Mouse (Mus musculus) kidney, embryonic 15.5 days (tissue): ENCODE measurements at regions not wholly inside any gene's neighbourhood (a gene's known extent, or its start where the extent isn't known, plus 50 kb on each side); places are given as distances from the start of the nearest gene placed in this dataset.

ENCODE experiments used
- ATAC-seq: fragments of 200-750 bp; cut with Nextera tagmentation; replicated peaks from 2 replicates; pipeline ENCODE4 v1.8.0; 2017; ENCODE audit warnings: moderate TSS enrichment; ENCODE audit not compliant: low FRiP score
- H3K27ac ChIP-seq: fragments of 300-500 bp; sonication (generic); 2 replicates; pipeline ENCODE4 v1.5.1; 2015; ENCODE audit warnings: mild to moderate bottlenecking, inconsistent platforms
- H3K27me3 ChIP-seq: fragments of 300-500 bp; sonication (generic); 2 replicates; pipeline ENCODE4 v1.6.1; 2015; ENCODE audit warnings: inconsistent platforms
- H3K36me3 ChIP-seq: fragments of 300-500 bp; sonication (generic); 2 replicates; pipeline ENCODE4 v1.6.1; 2015; ENCODE audit warnings: inconsistent platforms
- H3K4me1 ChIP-seq: fragments of 300-500 bp; sonication (generic); 2 replicates; pipeline ENCODE4 v1.6.1; 2015; ENCODE audit warnings: inconsistent platforms
- H3K4me2 ChIP-seq: fragments of 300-500 bp; sonication (generic); 2 replicates; pipeline ENCODE4 v1.6.1; 2015; ENCODE audit warnings: moderate library complexity, mild to moderate bottlenecking, inconsistent platforms
- H3K4me3 ChIP-seq: fragments of 300-500 bp; sonication (generic); replicated peaks from 2 replicates; pipeline ENCODE4 v1.5.1; 2015; ENCODE audit warnings: mild to moderate bottlenecking, inconsistent platforms
- H3K9ac ChIP-seq: fragments of 300-500 bp; sonication (generic); 2 replicates; pipeline ENCODE4 v1.6.1; 2015; ENCODE audit warnings: mild to moderate bottlenecking, inconsistent platforms
- H3K9me3 ChIP-seq: fragments of 300-500 bp; sonication (generic); replicated peaks from 2 replicates; pipeline ENCODE4 v1.6.1; 2016; ENCODE audit warnings: inconsistent platforms
- WGBS: fragments of 180-500 bp; shearing (Covaris S2); methylation state at CpG from one replicate; pipeline ENCODE4 v1.1.7; 2015; ENCODE audit warnings: mixed read lengths; 5-methylcytosine and 5-hydroxymethylcytosine counted together

- Histone ChIP-seq H3K36me3 (no peaks in the 10 kb centered on the region), H3K27ac (no peak overlapping the region), H3K27me3 (no peaks in the 10 kb centered on the region), H3K9me3 (no peaks in the 10 kb centered on the region), H3K4me2 (no peak overlapping the region), H3K9ac (no peak overlapping the region), H3K4me3 (no peak overlapping the region), H3K4me1 (0 out of 2 replicates have a peak, but pooled peaks cover 9% of the 10 kb centered on the region)
- WGBS, result 49% methylated on average over 2 of the region's 2 CpGs
- ATAC-seq, result no peak
Observed at GRCm38 (mm10) chr4:47598216-47598615, 123.8 kb downstream of the Sec61b start.

- H3K4me1 ChIP-seq, result peaks cover 19% of the 10 kb centered on the region
- H3K4me2 ChIP-seq, result no peak overlapping the region
- ATAC-seq, result no peak
- no peak overlapping the region for H3K4me3 ChIP-seq
- no peak overlapping the region for H3K27ac ChIP-seq
- no peaks in the 10 kb centered on the region for H3K27me3 ChIP-seq
- H3K9ac ChIP-seq, result no peak overlapping the region
- H3K36me3 ChIP-seq, result no peaks in the 10 kb centered on the region
- WGBS, result 75% methylated on average over 10 of the region's 10 CpGs
- H3K9me3 ChIP-seq, result no peaks in the 10 kb centered on the region
Observed at GRCm38 (mm10) chr4:47601301-47602070, 127.0 kb downstream of the Sec61b start.

- no peaks in the 10 kb centered on the region for H3K36me3 ChIP-seq
- no peaks in the 10 kb centered on the region for H3K9me3 ChIP-seq
- H3K9ac ChIP-seq, result no peak overlapping the region
- peak overlapping the region; percentile 27 for H3K4me3 ChIP-seq
- H3K4me1 ChIP-seq, result peaks cover 19% of the 10 kb centered on the region
- peak overlapping the region; percentile 60 for H3K4me2 ChIP-seq
- WGBS, result 53% methylated on average over 6 of the region's 6 CpGs
- 0 out of 2 replicates have a peak overlapping the region, but pooled peaks have one; percentile 30 for H3K27ac ChIP-seq
- 0 out of 2 replicates have a peak, but pooled peaks have one; percentile 38 for ATAC-seq
- H3K27me3 ChIP-seq, result no peaks in the 10 kb centered on the region
Observed at GRCm38 (mm10) chr4:47603378-47603777, 128.9 kb downstream of the Sec61b start.

- peak overlapping the region; percentile 60 for H3K4me2 ChIP-seq
- no peaks in the 10 kb centered on the region for H3K36me3 ChIP-seq
- 21% methylated on average over 14 of the region's 14 CpGs for WGBS
- peak overlapping the region; percentile 27 for H3K4me3 ChIP-seq
- ATAC-seq, result peak; percentile 88
- H3K9me3 ChIP-seq, result no peaks in the 10 kb centered on the region
- H3K9ac ChIP-seq, result no peak overlapping the region; the same call in 1 of the 2 replicates
- no peaks in the 10 kb centered on the region for H3K27me3 ChIP-seq
- H3K4me1 ChIP-seq, result peaks cover 22% of the 10 kb centered on the region
- H3K27ac ChIP-seq, result peak overlapping the region; percentile 30; the same call in 1 of the 2 replicates
Observed at GRCm38 (mm10) chr4:47603847-47604397, 129.5 kb downstream of the Sec61b start.

- Histone ChIP-seq H3K4me2 (no peak overlapping the region), H3K4me1 (peaks cover 23% of the 10 kb centered on the region), H3K9me3 (no peaks in the 10 kb centered on the region), H3K27me3 (no peaks in the 10 kb centered on the region), H3K36me3 (no peaks in the 10 kb centered on the region), H3K4me3 (no peak overlapping the region), H3K27ac (no peak overlapping the region), H3K9ac (no peak overlapping the region)
- no peak for ATAC-seq
- WGBS, result 85% methylated on average over 4 of the region's 4 CpGs
Observed at GRCm38 (mm10) chr4:47605676-47606075, 131.2 kb downstream of the Sec61b start.

- H3K36me3 ChIP-seq, result no peaks in the 10 kb centered on the region
Observed at GRCm38 (mm10) chr4:47608673-47609072, 134.2 kb downstream of the Sec61b start.

GRCm38 (mm10) chr4:47610913-47611312, 136.5 kb downstream of the Sec61b start:
- no peaks in the 10 kb centered on the region for H3K36me3 ChIP-seq
- H3K4me3 ChIP-seq, result no peak overlapping the region
- no peak overlapping the region for H3K27ac ChIP-seq
- no peak for ATAC-seq
- no peaks in the 10 kb centered on the region for H3K9me3 ChIP-seq
- H3K9ac ChIP-seq, result no peak overlapping the region
- H3K27me3 ChIP-seq, result no peaks in the 10 kb centered on the region
- no peak overlapping the region for H3K4me2 ChIP-seq
- peaks cover 7% of the 10 kb centered on the region; the same call in 1 of the 2 replicates for H3K4me1 ChIP-seq
- 48% methylated on average over 5 of the region's 5 CpGs for WGBS

More at GRCm38 (mm10) chr4:47608673-47609072, 134.2 kb downstream of the Sec61b start:
- 51% methylated on average over 5 of the region's 5 CpGs for WGBS
- no peak overlapping the region for H3K4me2 ChIP-seq
- no peaks in the 10 kb centered on the region for H3K27me3 ChIP-seq
- H3K4me3 ChIP-seq, result no peak overlapping the region
- H3K27ac ChIP-seq, result no peak overlapping the region
- ATAC-seq, result 0 out of 2 replicates have a peak, but pooled peaks have one; percentile 40
- no peak overlapping the region for H3K9ac ChIP-seq
- H3K9me3 ChIP-seq, result no peaks in the 10 kb centered on the region
- peaks cover 15% of the 10 kb centered on the region; the same call in 1 of the 2 replicates for H3K4me1 ChIP-seq

GRCm38 (mm10) chr4:47616525-47616924, 142.1 kb downstream of the Sec61b start:
- 50% methylated on average over 3 of the region's 3 CpGs for WGBS
- Histone ChIP-seq H3K36me3 (no peaks in the 10 kb centered on the region), H3K27me3 (no peaks in the 10 kb centered on the region), H3K4me1 (no peaks in the 10 kb centered on the region), H3K27ac (no peak overlapping the region), H3K9me3 (no peaks in the 10 kb centered on the region), H3K4me3 (no peak overlapping the region), H3K4me2 (no peak overlapping the region), H3K9ac (no peak overlapping the region)
- no peak for ATAC-seq

GRCm38 (mm10) chr4:47620700-47621099, 146.2 kb downstream of the Sec61b start:
- no peak for ATAC-seq
- Histone ChIP-seq H3K36me3 (no peaks in the 10 kb centered on the region), H3K4me2 (no peak overlapping the region), H3K9ac (no peak overlapping the region), H3K4me3 (no peak overlapping the region), H3K27me3 (no peaks in the 10 kb centered on the region), H3K4me1 (no peaks in the 10 kb centered on the region), H3K27ac (no peak overlapping the region), H3K9me3 (no peaks in the 10 kb centered on the region)
- 64% methylated on average over 3 of the region's 3 CpGs for WGBS

GRCm38 (mm10) chr4:47622851-47623743, 148.6 kb downstream of the Sec61b start:
- no peaks in the 10 kb centered on the region for H3K27me3 ChIP-seq
- no peaks in the 10 kb centered on the region for H3K36me3 ChIP-seq
- H3K4me2 ChIP-seq, result no peak overlapping the region
- no peak for ATAC-seq
- H3K9me3 ChIP-seq, result no peaks in the 10 kb centered on the region
- no peak overlapping the region for H3K4me3 ChIP-seq
- WGBS, result 89% methylated on average over 13 of the region's 13 CpGs
- H3K9ac ChIP-seq, result no peak overlapping the region
- H3K4me1 ChIP-seq, result no peaks in the 10 kb centered on the region
- no peak overlapping the region for H3K27ac ChIP-seq

GRCm38 (mm10) chr4:47630006-47630405, 155.5 kb downstream of the Sec61b start:
- Histone ChIP-seq H3K9me3 (no peaks in the 10 kb centered on the region), H3K4me2 (no peak overlapping the region), H3K9ac (no peak overlapping the region), H3K27ac (no peak overlapping the region), H3K4me1 (no peaks in the 10 kb centered on the region), H3K27me3 (no peaks in the 10 kb centered on the region), H3K36me3 (no peaks in the 10 kb centered on the region), H3K4me3 (no peak overlapping the region)
- ATAC-seq, result no peak
- 37% methylated on average over 8 of the region's 8 CpGs for WGBS

- H3K9ac ChIP-seq, result no peak overlapping the region
- H3K27ac ChIP-seq, result no peak overlapping the region
- no peak for ATAC-seq
- no peaks in the 10 kb centered on the region for H3K4me1 ChIP-seq
- H3K4me3 ChIP-seq, result no peak overlapping the region
- H3K9me3 ChIP-seq, result no peaks in the 10 kb centered on the region
- H3K4me2 ChIP-seq, result no peak overlapping the region
- no peaks in the 10 kb centered on the region for H3K27me3 ChIP-seq
- no peaks in the 10 kb centered on the region for H3K36me3 ChIP-seq
- WGBS, result 67% methylated on average over 1 of the region's 1 CpGs
Observed at GRCm38 (mm10) chr4:47630427-47630826, 156.0 kb downstream of the Sec61b start.
